Mouse (Mus musculus) adrenal gland, postnatal 4 days (tissue): ENCODE results near the gene Cpsf6. TPM values are rescaled to one million over a fixed set of nuclear protein-coding genes. Genes with fewer than 3 reads are reported as not detected.
A peak's percentile ranks its signal among the peaks of the same experiment; 100 is the strongest.

Experiments
- DNase-seq, 2 experiments: peaks; one replicate each; pipeline ENCODE4 v3.0.0; 2021 to 2022; ENCODE audit warnings: low spot score in 2 of 2, mixed read lengths in 2 of 2
- total RNA-seq, 2 experiments: library from RNA; stranded (reverse); gene quantifications; 2 replicates each; pipeline ENCODE4 v1.2.3; 2021

Cpsf6 gene
- total RNA-seq, 2 experiments from 2014 or later = 103 to 113 TPM

- DNase-seq = no peak
These were observed 34.9 kb upstream of the Cpsf6 start for GRCm38 (mm10) chr10:117414726-117415125.

GRCm38 (mm10) chr10:117413562-117414527, 34.0 kb upstream of the Cpsf6 start:
- no peak for DNase-seq

- DNase-seq = no peak
These were observed 32.8 kb upstream of the Cpsf6 start for GRCm38 (mm10) chr10:117412474-117413057.

GRCm38 (mm10) chr10:117411716-117412473, 32.1 kb upstream of the Cpsf6 start:
- no peak for DNase-seq

GRCm38 (mm10) chr10:117411131-117411530, 31.3 kb upstream of the Cpsf6 start:
- no peak for DNase-seq

GRCm38 (mm10) chr10:117410481-117411048, 30.8 kb upstream of the Cpsf6 start:
- DNase-seq = no peak

GRCm38 (mm10) chr10:117409373-117410354, 29.8 kb upstream of the Cpsf6 start:
- DNase-seq = no peak

- DNase-seq = no peak
These were observed 28.9 kb upstream of the Cpsf6 start for GRCm38 (mm10) chr10:117408545-117409372.

GRCm38 (mm10) chr10:117407734-117408288, 28.0 kb upstream of the Cpsf6 start:
- DNase-seq = no peak

GRCm38 (mm10) chr10:117406843-117407733, 27.3 kb upstream of the Cpsf6 start:
- no peak for DNase-seq

GRCm38 (mm10) chr10:117406283-117406588, 26.4 kb upstream of the Cpsf6 start:
- DNase-seq = no peak

- DNase-seq = no peak
These were observed 25.9 kb upstream of the Cpsf6 start for GRCm38 (mm10) chr10:117405526-117406282.

GRCm38 (mm10) chr10:117404384-117404783, 24.6 kb upstream of the Cpsf6 start:
- DNase-seq = no peak

GRCm38 (mm10) chr10:117403344-117403953, 23.6 kb upstream of the Cpsf6 start:
- DNase-seq = no peak

- peak in 1 of 2 experiments; percentile 29 for DNase-seq
These were observed 22.9 kb upstream of the Cpsf6 start for GRCm38 (mm10) chr10:117402403-117403333.

GRCm38 (mm10) chr10:117401364-117401763, 21.5 kb upstream of the Cpsf6 start:
- DNase-seq = no peak
